Mouse (Mus musculus) CH12.LX (cell line): Measurements from ENCODE around the gene Zfp638. TPM values are rescaled to one million over a fixed set of nuclear protein-coding genes. Genes with fewer than 3 reads are reported as not detected.

Experiments used
- polyA plus RNA-seq: library from polyadenylated mRNA; unstranded; fragments of >175 nt; gene quantifications from 2 replicates; pipeline ENCODE4 v1.2.1, GENCODE M21; 2012; ENCODE audit warnings: low read depth; ENCODE audit not compliant: insufficient read length
- total RNA-seq, 2 experiments: library from RNA; depleted of rRNA; stranded (reverse); fragments of 300-350 nt in 1 of 2; fragments of >200 nt in 1 of 2; gene quantifications; 2 replicates each; pipeline ENCODE4 v1.2.3; 2012 to 2014

The Zfp638 gene
- total and polyA plus RNA-seq, 3 experiments = 42.1 to 57.3 (median 48.0) TPM

Other genes with a start within 250 kb of the Zfp638 start
- not detected in 2 replicates for gene Clec4f, start 210.9 kb upstream of the Zfp638 start, total RNA-seq (2012; rRNA removed)
- gene Clec4f, start 210.9 kb upstream of the Zfp638 start, total RNA-seq (2014; rRNA removed) = not detected in 2 replicates
- not detected in 2 replicates for gene Clec4f, start 210.9 kb upstream of the Zfp638 start, polyA plus RNA-seq
- gene Cd207, start 189.3 kb upstream of the Zfp638 start, total RNA-seq (2012; rRNA removed) = not detected in 2 replicates
- gene Cd207, start 189.3 kb upstream of the Zfp638 start, total RNA-seq (2014; rRNA removed) = not detected in 2 replicates
- gene Cd207, start 189.3 kb upstream of the Zfp638 start, polyA plus RNA-seq = not detected in 2 replicates
- not detected in 2 replicates for gene Vax2, start 155.8 kb upstream of the Zfp638 start, total RNA-seq (2012; rRNA removed)
- not detected in 2 replicates for gene Vax2, start 155.8 kb upstream of the Zfp638 start, total RNA-seq (2014; rRNA removed)
- not detected in 2 replicates for gene Vax2, start 155.8 kb upstream of the Zfp638 start, polyA plus RNA-seq
- gene Atp6v1b1, start 124.1 kb upstream of the Zfp638 start, total RNA-seq (2012; rRNA removed) = not detected in 2 replicates
- not detected in 2 replicates for gene Atp6v1b1, start 124.1 kb upstream of the Zfp638 start, total RNA-seq (2014; rRNA removed)
- gene Atp6v1b1, start 124.1 kb upstream of the Zfp638 start, polyA plus RNA-seq = not detected in 2 replicates
- gene Ankrd53, start 104.5 kb upstream of the Zfp638 start, total RNA-seq (2012; rRNA removed) = 0.08 and 0.13 TPM in 2 replicates
- not detected in 2 replicates for gene Ankrd53, start 104.5 kb upstream of the Zfp638 start, total RNA-seq (2014; rRNA removed)
- 0.34 and 0.36 TPM in 2 replicates for gene Ankrd53, start 104.5 kb upstream of the Zfp638 start, polyA plus RNA-seq
- gene Tex261, start 91.3 kb upstream of the Zfp638 start, total RNA-seq (2012; rRNA removed) = 44.6 and 52.4 TPM in 2 replicates
- 42.4 and 65.6 TPM in 2 replicates for gene Tex261, start 91.3 kb upstream of the Zfp638 start, total RNA-seq (2014; rRNA removed)
- 87.8 and 88.9 TPM in 2 replicates for gene Tex261, start 91.3 kb upstream of the Zfp638 start, polyA plus RNA-seq
- gene Nagk, start 72.1 kb upstream of the Zfp638 start, total RNA-seq (2012; rRNA removed) = 11.1 and 11.6 TPM in 2 replicates
- gene Nagk, start 72.1 kb upstream of the Zfp638 start, total RNA-seq (2014; rRNA removed) = 4.8 and 5.6 TPM in 2 replicates
- 8.8 and 9.8 TPM in 2 replicates for gene Nagk, start 72.1 kb upstream of the Zfp638 start, polyA plus RNA-seq
- gene Paip2b, start 35.4 kb upstream of the Zfp638 start, total RNA-seq (2012; rRNA removed) = 30.9 and 31.1 TPM in 2 replicates
- gene Paip2b, start 35.4 kb upstream of the Zfp638 start, total RNA-seq (2014; rRNA removed) = 36.3 and 39.0 TPM in 2 replicates
- 26.7 and 34.2 TPM in 2 replicates for gene Paip2b, start 35.4 kb upstream of the Zfp638 start, polyA plus RNA-seq
- gene Dysf, start 141.5 kb downstream of the Zfp638 start, total RNA-seq (2012; rRNA removed) = 0.34 and 0.38 TPM in 2 replicates
- 0.05 and 0.09 TPM in 2 replicates for gene Dysf, start 141.5 kb downstream of the Zfp638 start, total RNA-seq (2014; rRNA removed)
- gene Dysf, start 141.5 kb downstream of the Zfp638 start, polyA plus RNA-seq = 0.39 and 0.59 TPM in 2 replicates